Mouse (Mus musculus): Measurements from ENCODE around the gene Rbms3. TPM values are rescaled to one million over a fixed set of nuclear protein-coding genes. Genes with fewer than 3 reads are reported as not detected.

The Rbms3 gene
- total RNA-seq, 2 experiments from 2014 or later: 17.2 to 18.2 TPM

DNA sequence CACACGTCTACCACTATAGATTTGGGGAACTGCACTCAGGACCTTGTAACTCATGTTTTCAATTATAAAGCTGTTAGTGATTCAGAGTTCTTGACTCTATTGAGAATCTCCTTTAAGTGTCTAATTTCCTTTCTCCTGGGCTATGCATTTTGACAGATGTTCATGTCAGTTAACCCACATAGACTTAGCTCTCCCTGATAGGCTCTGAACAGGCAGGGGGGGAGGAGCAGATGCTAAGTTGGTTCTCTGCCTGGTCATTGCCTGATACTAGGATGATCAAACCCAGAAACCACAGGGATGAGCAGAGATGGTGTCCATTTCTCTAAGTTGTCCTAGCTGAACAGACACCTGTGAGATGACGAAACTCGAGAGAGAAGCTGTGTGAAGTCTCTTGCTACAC is 707.2 kb downstream of the Rbms3 start:
- no peak for DNase-seq (ENCODE audit: low spot score in 2 of 2)

DNA sequence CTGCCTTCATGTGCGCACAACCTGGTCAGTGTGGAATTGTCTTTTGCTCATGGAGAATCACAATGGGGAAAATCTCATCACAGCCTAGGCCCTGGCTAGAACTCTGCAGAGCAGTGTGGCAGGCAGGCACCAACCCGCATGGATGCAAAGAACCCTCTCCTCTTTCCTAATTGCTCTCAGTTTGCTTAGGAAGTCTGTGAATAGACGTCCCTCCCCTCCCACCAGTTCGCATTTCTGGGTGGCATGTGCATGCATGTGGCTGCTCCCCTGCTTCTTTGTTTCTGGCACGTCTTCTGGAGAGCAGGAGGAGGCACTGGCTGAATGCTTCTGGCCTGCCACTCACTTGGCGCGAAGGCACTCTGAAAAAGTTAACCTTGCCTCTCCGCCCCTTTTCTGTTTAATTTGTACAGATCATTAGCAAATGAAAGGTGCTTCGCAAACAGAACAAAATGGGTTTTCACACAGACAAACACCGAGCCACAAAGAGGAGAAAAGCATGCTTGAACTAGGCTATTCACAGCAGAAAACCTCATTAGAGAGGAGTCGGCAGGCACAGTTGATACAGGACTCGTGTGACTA is 710.2 kb downstream of the Rbms3 start:
- peak; percentile 19 to 31 for DNase-seq (ENCODE audit: low spot score in 2 of 2)

DNA sequence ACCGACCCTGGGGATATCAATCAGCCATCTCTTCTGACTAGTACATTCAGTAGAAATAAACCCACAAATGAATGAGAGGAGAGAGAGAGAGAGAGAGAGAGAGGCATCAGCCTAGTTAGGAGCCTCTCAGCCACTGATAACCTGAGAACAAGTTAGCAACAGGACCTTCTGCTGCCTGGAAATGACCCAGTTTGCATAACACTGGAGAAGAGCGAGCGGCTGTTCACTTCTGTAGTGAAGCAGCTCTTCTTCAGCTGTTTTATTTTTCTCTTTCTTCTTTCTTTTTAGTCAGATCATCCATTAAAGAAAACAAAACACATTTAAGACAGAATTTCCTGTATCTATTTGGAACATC is 717.2 kb downstream of the Rbms3 start:
- DNase-seq (ENCODE audit: low spot score in 2 of 2): no peak

DNA sequence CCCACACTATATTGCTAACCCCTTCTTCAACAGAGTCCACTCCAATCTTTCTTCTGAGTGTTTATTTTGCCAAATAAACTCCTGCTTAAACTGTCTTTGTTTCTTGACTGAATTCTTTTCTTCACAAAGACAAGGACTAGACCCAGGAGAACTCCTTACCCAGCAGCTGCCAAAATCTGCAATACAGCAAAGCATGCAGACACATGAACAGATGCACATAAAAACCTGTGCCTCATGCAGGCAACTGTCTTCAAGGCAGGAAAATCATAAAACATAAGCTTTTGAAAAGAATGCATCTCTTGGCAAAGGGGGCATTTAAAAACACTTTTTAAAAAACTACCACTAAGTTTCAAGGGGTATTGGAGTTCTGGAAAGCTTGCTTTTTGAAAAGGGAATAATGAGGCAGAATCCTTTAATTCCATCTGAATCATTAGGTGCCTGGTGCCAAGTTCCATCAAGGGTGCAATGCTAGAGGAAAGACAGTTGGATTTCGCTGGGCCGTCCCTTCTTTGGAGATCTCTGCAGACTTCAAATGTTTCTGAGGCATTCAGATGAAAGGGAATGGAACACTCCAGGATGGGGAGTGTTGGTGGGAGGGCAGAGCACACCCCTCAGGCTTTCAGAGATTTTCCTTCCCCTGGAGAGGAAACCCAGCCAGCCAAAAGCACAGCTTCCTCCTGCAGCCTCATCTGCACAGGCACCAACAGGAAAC is 717.8 kb downstream of the Rbms3 start:
- no peak for DNase-seq (ENCODE audit: low spot score in 2 of 2)

DNA sequence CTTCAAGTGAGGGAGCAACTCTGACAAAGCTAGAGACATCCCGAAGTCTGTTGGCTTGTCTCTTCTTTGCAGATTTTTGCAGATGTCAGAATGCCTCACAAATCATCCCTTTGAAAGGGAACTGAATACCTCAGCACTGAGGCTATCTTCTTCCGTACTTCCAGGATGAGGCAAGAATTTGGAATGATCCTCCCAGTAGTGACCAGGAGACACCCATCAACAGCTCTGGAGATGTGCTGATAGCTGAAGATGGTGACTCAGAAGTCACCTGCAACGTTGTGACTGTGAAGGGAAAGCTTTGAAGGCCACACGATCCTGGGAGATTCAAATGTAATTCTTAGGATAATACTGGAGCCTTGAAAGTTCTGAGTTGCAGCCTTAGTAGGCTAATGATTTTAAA is 720.2 kb downstream of the Rbms3 start:
- no peak for DNase-seq (ENCODE audit: low spot score in 2 of 2)

DNA sequence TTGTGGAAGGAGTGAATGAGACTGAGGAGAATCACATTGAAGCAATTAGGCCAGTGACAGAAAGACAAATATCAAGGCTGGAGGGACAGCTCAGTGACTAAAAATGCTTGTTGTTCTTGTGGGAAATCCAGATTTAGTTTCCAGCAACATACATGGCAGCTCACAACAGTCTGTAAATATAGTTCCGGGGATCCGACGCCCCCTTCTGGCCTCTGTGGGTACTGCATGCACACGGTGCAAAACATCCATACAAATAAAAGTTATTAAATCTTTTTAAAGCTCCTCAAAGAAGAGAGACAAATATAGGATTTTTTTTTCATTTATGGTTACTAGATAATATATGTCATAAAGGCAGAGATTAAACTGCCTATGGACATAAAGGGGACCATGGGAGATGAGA is 722.8 kb downstream of the Rbms3 start:
- no peak for DNase-seq (ENCODE audit: low spot score in 2 of 2)

DNA sequence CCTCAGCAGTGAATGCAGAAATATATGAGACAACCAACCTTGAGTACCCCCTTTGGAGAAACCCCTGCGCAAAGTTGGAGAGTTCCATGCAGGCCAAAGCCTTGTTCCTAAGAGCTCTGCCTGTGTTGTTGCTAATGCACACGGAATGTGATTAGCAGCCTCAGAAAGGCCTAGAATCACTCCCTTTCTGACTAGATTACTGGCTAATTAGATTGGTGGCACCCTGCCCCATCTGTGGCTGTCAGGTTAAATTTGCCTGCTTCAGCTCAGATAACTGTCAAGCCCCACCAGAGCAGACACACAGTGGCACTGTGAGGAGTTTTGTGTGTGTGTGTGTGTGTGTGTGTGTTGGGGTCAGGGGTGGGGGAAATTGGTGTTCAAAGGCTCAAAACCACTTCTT is 724.1 kb downstream of the Rbms3 start:
- no peak for DNase-seq (ENCODE audit: low spot score in 2 of 2)

DNA sequence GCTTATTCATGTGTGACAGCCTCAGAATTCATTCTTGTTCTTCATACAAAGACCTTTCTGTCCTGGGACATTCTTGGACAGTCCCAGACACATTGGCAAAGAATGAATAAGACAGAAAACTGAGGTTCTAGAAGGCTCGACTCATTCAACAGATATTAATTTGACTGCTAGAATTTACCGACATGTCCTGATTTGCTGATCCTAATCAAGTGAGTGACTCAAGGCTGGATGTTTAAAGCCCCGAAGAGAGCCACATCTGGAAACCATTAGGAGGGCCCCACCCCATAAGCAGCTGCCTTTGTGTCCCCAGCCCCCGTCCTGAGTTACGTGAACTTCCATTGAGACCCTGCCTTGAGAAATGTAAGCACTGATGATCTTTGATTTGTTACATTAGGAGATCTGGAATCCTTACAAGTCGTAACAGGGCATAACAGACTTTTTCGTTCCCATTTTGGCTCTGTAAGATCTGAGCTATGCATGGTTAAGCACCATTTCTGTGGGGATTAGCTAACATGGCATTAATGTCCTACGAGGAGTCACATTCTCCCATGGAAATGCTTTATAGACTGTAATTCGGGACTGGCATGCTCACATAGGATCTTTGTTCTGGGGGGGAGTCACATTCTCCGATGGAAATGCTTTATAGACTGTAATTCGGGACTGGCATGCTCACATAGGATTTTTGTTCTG is 726.3 kb downstream of the Rbms3 start:
- DNase-seq (ENCODE audit: low spot score in 2 of 2): no peak

DNA sequence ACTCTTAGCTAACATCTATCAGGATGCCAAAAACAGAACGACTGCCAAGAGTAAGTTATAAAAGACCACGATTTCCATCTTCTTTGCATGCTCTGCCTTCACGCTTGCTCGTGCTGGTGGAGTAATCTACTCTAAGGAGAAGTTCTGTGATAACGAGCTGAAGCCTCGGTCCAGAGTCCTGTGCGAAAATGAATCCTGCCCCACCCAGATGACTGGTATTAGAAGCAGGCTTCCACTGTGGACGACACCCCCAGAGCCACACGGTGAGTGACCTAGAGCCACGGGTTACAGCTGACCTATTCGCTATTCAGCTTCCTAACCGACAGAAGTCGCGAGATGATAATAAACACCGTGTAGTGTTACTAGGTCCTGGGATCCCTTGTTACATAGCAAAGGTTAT is 730.3 kb downstream of the Rbms3 start:
- no peak for DNase-seq (ENCODE audit: low spot score in 2 of 2)

DNA sequence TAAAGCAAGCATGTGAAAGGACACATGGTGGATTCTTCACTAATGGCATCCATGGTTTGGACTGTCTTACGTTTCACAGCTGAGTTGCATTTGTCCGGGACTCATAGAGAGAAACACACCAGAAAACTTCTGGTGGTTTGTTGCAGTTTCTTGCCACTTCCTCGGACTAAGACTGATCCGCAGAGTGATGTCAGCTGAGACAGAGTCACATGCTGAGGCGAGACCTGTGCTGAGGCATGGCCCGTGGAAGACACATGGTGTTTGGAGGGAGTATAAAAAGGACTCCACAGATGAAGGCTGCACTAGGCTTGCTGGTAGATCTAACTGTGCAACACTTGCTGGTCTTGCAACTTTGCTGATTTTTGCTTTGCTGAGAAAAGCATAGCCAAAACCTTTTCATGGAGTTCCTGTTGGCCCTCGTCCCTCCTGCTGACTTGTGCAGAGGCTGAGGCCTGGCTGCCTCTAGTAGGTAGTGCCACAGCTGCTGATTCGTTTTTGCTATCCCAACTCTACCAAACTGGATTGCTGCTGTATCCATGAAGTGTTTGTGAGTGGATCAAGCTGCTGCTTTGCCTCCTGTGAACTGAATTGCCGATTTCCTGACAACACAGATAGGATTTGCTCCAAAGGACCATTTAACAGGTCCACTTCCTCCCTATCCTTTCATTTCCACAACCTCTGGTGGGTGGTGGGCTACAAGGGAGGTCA is 742.6 kb downstream of the Rbms3 start:
- no peak for DNase-seq (ENCODE audit: low spot score in 2 of 2)

DNA sequence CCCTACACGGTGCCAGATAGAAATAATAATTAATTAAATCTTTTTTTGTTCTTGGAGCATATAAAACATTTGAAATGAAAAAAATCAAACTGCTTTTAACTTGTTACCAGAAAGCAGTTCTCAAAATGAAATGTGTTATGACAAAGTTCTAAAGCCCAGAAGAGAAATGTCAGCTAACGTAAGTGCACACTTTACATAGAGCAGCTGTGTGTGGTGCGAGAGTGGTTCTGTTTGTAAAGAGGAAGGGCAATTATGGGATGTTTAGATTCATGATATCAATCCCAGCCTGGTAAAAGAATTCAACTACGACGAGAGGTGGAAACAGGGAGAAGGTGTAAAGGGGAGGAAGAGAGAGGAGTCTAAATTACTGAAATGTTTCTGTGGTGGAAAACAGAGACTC is 744.1 kb downstream of the Rbms3 start:
- no peak for DNase-seq (ENCODE audit: low spot score in 2 of 2)

DNA sequence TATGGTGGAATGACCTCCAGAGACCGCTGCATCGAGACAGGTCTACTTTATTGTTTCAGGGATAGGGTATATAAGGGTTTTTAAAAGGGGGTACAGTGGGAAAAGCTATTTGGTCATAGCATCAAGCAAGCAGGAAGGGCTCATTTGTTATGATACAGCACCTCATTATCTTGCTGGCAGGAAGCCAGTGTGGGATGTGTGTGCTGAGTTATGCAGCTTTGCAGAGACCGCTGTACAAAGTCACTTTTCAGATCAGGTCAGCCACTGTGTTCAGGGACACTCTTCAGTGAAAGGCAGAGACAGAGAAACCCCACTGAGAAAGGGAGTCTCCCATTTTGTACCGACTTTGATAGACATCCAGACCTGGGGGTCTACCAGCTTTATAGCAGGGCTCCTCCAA is 749.2 kb downstream of the Rbms3 start:
- no peak for DNase-seq (ENCODE audit: low spot score in 2 of 2)

DNA sequence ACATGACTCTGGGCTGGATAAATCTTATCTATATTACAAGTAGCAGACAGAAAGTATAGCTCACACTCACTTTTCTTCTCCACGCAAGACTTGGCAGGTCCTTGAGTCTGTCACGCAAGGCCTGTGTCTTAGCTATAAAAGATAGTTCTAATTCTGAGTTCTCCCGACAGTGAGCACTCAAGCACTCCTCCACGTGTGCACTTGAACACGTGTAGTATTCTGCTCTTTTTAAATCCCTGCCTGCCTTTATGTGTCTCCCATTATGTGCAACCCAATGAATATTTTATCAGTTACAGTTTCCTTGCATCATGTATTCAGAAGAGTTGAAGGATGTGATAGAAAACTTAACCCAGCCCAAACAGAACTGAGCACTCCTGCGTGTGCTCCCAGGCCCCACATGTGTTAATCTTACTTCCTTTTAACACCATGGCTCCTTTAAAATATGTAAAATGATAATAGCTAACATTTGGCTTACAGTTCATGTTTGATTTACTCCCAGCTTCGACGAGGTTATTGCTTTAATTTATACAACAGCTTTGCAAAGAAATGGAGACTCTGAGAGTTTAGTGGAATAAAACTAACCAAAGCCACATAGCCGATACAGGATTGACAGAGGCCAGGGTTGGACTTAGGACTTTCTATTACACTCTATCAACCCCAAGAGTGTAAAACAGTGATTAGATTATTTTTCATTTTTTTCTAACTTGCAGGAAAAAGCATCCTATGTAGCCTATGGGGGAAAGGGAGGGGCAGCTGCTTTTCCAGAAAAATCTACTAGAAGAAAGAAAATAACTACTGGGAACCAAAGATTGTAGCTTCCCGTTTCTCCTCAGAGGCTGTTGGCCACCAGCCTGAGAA is 749.9 kb downstream of the Rbms3 start:
- DNase-seq (ENCODE audit: low spot score in 2 of 2): no peak

DNA sequence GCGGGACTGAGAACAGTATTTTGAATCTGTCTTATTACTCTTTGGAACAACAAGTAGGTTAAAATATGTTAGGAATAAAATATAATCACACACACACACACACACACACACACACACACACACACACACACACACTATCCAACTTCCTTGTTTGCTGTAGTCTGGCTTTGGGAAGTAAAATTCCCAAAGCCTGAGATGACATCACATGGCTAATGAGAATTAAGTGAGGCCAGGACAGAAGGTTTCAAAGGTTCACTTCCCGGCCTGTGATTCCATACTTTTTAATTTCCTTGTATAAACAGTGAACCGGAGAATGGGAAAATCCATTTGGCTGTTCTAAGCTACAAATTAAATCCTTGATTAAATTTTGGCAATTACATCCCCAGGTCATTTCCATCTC is 752.9 kb downstream of the Rbms3 start:
- DNase-seq (ENCODE audit: low spot score in 2 of 2): no peak

DNA sequence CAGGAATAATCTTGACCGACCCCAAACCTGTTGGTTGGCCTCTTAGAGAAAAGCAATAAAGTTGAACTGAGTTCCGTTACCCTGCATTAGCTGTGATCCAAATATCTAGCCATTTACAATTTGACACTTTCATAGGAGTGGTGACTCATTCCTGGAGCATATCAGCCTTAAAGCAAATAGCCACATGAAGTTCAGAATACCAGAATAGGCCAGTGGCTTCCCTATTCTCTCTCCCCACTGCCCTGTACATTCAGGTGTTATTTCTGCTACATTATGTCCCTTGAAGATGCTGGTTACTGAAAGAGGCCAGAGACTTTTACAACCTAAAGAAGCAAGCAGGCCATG is 755.8 kb downstream of the Rbms3 start:
- no peak for DNase-seq (ENCODE audit: low spot score in 2 of 2)

DNA sequence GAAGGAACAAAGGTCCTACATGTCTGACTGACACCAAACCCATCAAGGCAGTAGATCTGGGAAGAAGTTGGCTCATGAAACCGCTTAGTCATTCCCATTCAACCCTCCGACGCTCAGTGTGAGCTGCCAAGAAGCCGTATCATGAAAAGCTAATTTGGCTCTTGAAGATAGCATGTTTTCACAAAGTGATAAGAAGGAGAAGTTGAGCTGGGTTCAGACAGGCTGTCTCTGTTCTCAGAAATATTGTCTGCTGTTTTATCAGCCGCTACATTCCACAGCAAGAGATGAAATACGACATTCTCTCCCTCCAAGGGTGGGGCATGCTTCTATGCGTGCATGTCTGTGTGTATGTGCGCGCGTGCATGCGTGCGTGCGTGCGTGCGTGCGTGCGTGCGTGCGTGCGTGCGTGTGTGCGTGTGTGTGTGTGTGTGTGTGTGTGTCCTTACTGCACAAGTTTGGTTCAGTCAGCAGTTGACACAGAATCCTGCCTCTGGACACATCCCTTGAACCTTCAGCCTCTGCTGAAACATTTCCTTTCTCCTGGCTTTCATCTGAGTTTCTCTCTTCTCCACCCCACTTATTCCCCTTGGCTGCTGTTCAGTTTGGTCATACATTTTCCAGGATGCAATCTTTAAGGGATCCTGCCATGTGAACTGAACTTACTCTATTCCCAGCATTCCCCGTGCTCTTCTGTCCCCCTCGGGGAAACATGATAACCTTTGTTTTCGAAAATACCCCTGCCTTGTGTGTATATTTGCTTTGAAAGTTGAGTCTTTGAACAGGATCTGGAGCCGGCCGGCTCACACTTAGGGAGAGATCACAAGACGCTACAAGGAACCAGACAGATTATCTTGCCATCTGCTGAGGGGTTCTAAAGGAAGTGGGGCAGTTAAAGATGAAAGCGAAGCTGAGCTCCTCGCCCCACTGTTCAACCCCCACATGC is 756.4 kb downstream of the Rbms3 start:
- DNase-seq (ENCODE audit: low spot score in 2 of 2): no peak

DNA sequence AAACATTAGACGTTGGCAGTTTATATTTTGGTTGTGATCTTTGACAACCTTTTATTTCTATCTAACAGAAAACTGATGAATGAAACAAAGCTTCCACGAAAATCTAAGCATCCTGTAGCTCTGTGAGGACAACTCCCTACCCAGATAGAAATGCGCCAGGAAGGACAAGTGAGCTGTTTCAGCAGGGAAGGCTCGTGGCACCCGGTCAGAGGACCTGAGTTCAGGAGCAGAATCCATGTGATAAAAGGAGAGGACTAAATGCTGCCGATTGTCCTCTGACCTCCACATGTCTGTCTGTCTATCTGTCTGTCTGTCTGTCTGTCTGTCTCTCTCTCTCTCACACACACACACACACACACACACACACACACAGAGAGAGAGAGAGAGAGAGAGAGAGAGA is 757.4 kb downstream of the Rbms3 start:
- no peak for DNase-seq (ENCODE audit: low spot score in 2 of 2)

DNA sequence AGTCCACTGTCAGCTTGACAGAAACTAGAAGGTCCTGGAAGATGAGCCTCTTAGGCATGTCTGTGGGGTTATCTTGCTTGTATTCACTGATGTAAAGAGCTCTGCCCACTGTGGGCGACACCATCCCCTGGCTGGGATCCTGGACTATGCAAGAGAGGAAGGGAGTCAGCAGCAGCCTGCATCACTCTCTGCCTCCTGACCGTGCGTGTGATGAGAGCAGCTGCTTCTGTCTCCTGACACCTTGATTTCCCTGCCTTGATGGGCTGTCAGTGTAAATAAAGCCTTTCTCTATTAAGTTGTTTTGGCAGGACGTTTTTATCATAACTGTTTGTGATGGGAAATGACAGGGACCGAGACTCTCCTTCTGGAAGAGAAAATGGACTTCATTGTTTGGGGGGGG is 758.1 kb downstream of the Rbms3 start:
- DNase-seq (ENCODE audit: low spot score in 2 of 2): no peak

DNA sequence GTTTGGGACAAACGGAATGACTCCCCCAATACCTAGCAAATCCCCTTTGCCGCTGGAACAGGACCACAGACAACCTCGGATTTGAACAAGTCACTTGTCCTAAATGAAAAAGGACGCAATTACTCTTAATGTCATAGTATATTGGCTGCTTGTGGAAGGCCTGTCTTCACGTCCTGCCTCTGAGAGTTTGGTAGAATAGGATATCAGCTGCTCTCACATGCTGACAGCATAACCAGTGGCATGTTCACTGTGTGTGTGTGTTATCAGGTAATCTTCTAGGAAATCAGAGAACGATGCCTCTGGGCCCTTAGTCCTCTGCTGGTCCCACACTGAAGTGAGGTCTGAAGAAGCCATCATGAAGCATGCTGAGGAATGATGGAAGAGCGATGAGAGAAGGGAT is 763.7 kb downstream of the Rbms3 start:
- no peak for DNase-seq (ENCODE audit: low spot score in 2 of 2)

DNA sequence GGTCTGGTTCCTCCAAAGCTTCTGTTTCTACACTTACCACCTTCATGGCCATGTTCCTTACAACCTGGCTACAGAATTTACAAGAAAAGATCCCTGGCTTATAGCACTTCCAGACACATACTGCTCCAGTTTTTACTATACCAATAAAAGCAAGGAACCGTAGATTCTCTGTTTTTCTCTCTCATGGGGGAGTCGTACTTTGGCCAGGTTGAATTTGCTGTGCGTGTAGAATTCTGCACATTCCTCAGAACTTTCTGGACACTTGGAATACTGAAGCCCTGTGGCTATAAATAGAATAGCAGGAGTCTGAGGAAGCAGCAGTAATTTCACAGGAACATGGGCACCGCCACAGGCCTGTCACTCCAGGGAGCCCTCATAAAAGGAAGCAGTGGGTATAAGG is 766.1 kb downstream of the Rbms3 start:
- DNase-seq (ENCODE audit: low spot score in 2 of 2): no peak
